Mouse (Mus musculus): Measurements from ENCODE around the gene Slc22a4. TPM values are rescaled to one million over a fixed set of nuclear protein-coding genes. Genes with fewer than 3 reads are reported as not detected.
"Not testable (repeated sequence)": the region's sequence is repeated elsewhere in the genome, so short reads cannot be mapped to it uniquely, and the experiment has no call there.

The Slc22a4 gene
- polyA plus RNA-seq, 1 experiment from 2014 or later: 2.1 TPM

DNA sequence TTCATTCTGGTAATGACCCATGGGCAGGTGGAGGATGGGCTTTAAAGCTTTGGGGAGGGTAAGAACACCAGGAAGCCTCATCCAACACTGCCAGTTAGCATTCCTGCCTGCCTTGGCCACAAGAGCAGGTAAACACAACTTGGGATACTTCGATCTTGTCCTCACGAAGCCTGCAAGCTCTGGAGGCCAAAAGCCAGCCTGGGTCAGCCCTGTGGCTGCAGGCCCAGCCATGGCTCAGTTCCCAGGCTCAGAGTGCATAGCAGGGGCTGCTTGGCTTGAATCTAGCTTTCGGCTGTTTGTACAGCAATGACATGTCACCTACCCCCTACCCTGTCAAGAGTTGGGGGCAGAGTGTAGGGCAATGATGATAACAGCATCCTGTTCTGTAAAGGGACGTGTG lies 21.0 kb downstream of the Slc22a4 start:
- Histone ChIP-seq H3K27me3 (ENCODE audit: control insufficient read depth, insufficient read depth, low read length) (no peaks in the 10 kb centered on the region), H3K4me3 (ENCODE audit: low read depth, low read length) (no peak overlapping the region), H3K27ac (replicated peaks) (no peak overlapping the region), H3K9me3 (ENCODE audit: control insufficient read depth, low read length) (no peaks in the 10 kb centered on the region), H3K4me1 (replicated peaks; ENCODE audit: control insufficient read depth, insufficient read depth) (no peaks in the 10 kb centered on the region), H3K9ac (ENCODE audit: low read length) (no peak overlapping the region), H3K36me3 (ENCODE audit: control insufficient read depth, insufficient read depth, low read length) (no peaks in the 10 kb centered on the region), H3K4me2 (replicated peaks; ENCODE audit: low read depth) (no peak overlapping the region)
- no peak for ATAC-seq (ENCODE audit: low FRiP score, low TSS enrichment)
- no peak for TF ChIP-seq EP300 (optimal IDR thresholded peaks at IDR 0.05)
- no peak for TF ChIP-seq CTCF (IDR thresholded peaks at IDR 0.05; ENCODE audit: low read depth)
- no peak for DNase-seq (ENCODE audit: low spot score)
- WGBS: 54% methylated on average over 4 of the region's 4 CpGs

- not testable (repeated sequence) for H3K27me3 ChIP-seq (ENCODE audit: control insufficient read depth, insufficient read depth, low read length); ATAC-seq (ENCODE audit: low FRiP score, low TSS enrichment); H3K9me3 ChIP-seq (ENCODE audit: control insufficient read depth, low read length); H3K27ac ChIP-seq (replicated peaks); H3K4me1 ChIP-seq (replicated peaks; ENCODE audit: control insufficient read depth, insufficient read depth); DNase-seq (ENCODE audit: low spot score); H3K36me3 ChIP-seq (ENCODE audit: control insufficient read depth, insufficient read depth, low read length); H3K9ac ChIP-seq (ENCODE audit: low read length); H3K4me2 ChIP-seq (replicated peaks; ENCODE audit: low read depth); H3K4me3 ChIP-seq (ENCODE audit: low read depth, low read length)
- WGBS: 46% methylated on average over 5 of the region's 5 CpGs
These were observed 21.5 kb downstream of the Slc22a4 start for GRCm38 (mm10) chr11:54006362-54006761.

DNA sequence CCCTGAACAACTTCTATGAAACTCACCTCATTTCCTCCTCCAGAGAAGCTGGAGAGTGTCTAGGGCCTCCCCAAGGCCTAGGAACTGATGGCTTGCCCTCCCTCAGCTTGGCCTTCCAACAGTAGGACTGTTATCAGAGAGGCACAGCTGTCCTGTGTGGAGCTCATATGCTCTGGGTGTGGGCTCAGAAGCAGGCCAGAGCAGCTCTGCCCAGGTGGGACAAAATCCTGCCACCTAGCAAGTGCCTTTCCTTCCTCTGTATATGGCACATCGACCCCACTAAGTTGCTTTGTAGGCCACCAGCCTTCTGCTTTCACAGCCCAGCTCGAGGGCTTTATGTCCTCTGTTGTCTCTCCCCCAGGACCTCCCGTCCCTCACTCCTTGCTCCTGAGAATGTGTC lies 23.2 kb downstream of the Slc22a4 start:
- Histone ChIP-seq H3K27me3 (ENCODE audit: control insufficient read depth, insufficient read depth, low read length) (no peaks in the 10 kb centered on the region), H3K4me2 (replicated peaks; ENCODE audit: low read depth) (no peak overlapping the region), H3K9ac (ENCODE audit: low read length) (no peak overlapping the region), H3K4me1 (replicated peaks; ENCODE audit: control insufficient read depth, insufficient read depth) (no peaks in the 10 kb centered on the region), H3K9me3 (ENCODE audit: control insufficient read depth, low read length) (no peaks in the 10 kb centered on the region), H3K36me3 (ENCODE audit: control insufficient read depth, insufficient read depth, low read length) (no peaks in the 10 kb centered on the region), H3K27ac (replicated peaks) (no peak overlapping the region), H3K4me3 (ENCODE audit: low read depth, low read length) (no peak overlapping the region)
- 77% methylated on average over 3 of the region's 3 CpGs for WGBS
- TF ChIP-seq CTCF (IDR thresholded peaks at IDR 0.05; ENCODE audit: low read depth) (no peak), EP300 (optimal IDR thresholded peaks at IDR 0.05) (no peak)
- DNase-seq (ENCODE audit: low spot score) (no peak), ATAC-seq (ENCODE audit: low FRiP score, low TSS enrichment) (no peak)

- no peaks in the 10 kb centered on the region for H3K4me1 ChIP-seq (replicated peaks; ENCODE audit: control insufficient read depth, insufficient read depth)
- no peaks in the 10 kb centered on the region for H3K36me3 ChIP-seq (ENCODE audit: control insufficient read depth, insufficient read depth, low read length)
- no peak for TF ChIP-seq CTCF (IDR thresholded peaks at IDR 0.05; ENCODE audit: low read depth)
- no peak for TF ChIP-seq EP300 (optimal IDR thresholded peaks at IDR 0.05)
- no peaks in the 10 kb centered on the region for H3K27me3 ChIP-seq (ENCODE audit: control insufficient read depth, insufficient read depth, low read length)
- ATAC-seq (ENCODE audit: low FRiP score, low TSS enrichment) (no peak), DNase-seq (ENCODE audit: low spot score) (no peak)
- no peak overlapping the region for H3K4me3 ChIP-seq (ENCODE audit: low read depth, low read length)
- H3K4me2 ChIP-seq (replicated peaks; ENCODE audit: low read depth): no peak overlapping the region
- H3K27ac ChIP-seq (replicated peaks): no peak overlapping the region
- H3K9me3 ChIP-seq (ENCODE audit: control insufficient read depth, low read length): no peaks in the 10 kb centered on the region
- no peak overlapping the region for H3K9ac ChIP-seq (ENCODE audit: low read length)
- WGBS: 61% methylated on average over 9 of the region's 9 CpGs
These were observed 23.7 kb downstream of the Slc22a4 start for GRCm38 (mm10) chr11:54004221-54004620.

- peak; percentile 90 for TF ChIP-seq CTCF (IDR thresholded peaks at IDR 0.05; ENCODE audit: low read depth)
- not testable (repeated sequence) for H3K9ac ChIP-seq (ENCODE audit: low read length); H3K4me3 ChIP-seq (ENCODE audit: low read depth, low read length); H3K4me1 ChIP-seq (replicated peaks; ENCODE audit: control insufficient read depth, insufficient read depth); H3K9me3 ChIP-seq (ENCODE audit: control insufficient read depth, low read length); H3K36me3 ChIP-seq (ENCODE audit: control insufficient read depth, insufficient read depth, low read length); H3K27me3 ChIP-seq (ENCODE audit: control insufficient read depth, insufficient read depth, low read length); ATAC-seq (ENCODE audit: low FRiP score, low TSS enrichment); H3K4me2 ChIP-seq (replicated peaks; ENCODE audit: low read depth)
- peak; percentile 68 for DNase-seq (ENCODE audit: low spot score)
- 35% methylated on average over 12 of the region's 12 CpGs for WGBS
- 0 out of 2 replicates have a peak overlapping the region, but pooled peaks have one; percentile 41 for H3K27ac ChIP-seq (replicated peaks)
These were observed 24.9 kb downstream of the Slc22a4 start for GRCm38 (mm10) chr11:54002761-54003717.

DNA sequence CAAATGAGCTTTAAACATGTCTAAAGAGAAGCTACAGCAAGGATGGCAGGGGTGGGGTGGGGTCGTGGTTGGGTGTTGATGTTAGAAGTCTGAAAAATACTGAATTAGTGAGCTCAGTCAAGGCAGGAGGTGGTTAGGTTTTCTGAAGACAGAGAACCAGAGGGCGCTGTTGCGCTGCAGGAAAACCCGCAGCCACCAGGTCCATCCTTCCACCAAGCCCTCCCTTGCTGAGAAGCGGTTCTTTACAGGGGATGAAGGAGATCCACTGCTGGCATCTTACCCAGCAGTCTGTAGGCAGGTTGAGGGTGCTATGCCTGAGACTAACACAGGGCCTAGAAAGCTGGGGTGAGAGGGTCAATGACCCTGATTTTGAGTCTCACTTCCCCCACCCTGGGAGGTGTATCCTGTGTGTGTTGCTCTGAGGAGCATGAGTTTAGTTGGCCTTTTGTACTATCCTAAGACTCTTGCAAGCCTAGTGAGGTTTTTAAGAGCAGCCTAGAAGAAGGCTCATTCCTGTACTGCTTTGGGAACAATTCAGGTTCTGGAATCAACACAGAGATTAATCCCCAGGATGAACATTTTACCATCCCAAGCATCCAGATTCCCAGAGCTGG lies 25.6 kb downstream of the Slc22a4 start:
- DNase-seq (ENCODE audit: low spot score) (peak; percentile 69), ATAC-seq (ENCODE audit: low FRiP score, low TSS enrichment) (peak; percentile 17; the same call in 1 of the 2 replicates)
- H3K27ac ChIP-seq (replicated peaks): 0 out of 2 replicates have a peak overlapping the region, but pooled peaks have one; percentile 41
- no peak overlapping the region for H3K4me3 ChIP-seq (ENCODE audit: low read depth, low read length)
- H3K36me3 ChIP-seq (ENCODE audit: control insufficient read depth, insufficient read depth, low read length): no peaks in the 10 kb centered on the region
- no peak overlapping the region for H3K9ac ChIP-seq (ENCODE audit: low read length)
- H3K4me1 ChIP-seq (replicated peaks; ENCODE audit: control insufficient read depth, insufficient read depth): no peaks in the 10 kb centered on the region
- WGBS: 7% methylated on average over 5 of the region's 5 CpGs
- H3K9me3 ChIP-seq (ENCODE audit: control insufficient read depth, low read length): no peaks in the 10 kb centered on the region
- no peak overlapping the region for H3K4me2 ChIP-seq (replicated peaks; ENCODE audit: low read depth)
- TF ChIP-seq EP300 (optimal IDR thresholded peaks at IDR 0.05) (no peak), CTCF (IDR thresholded peaks at IDR 0.05; ENCODE audit: low read depth) (peak; percentile 86)
- H3K27me3 ChIP-seq (ENCODE audit: control insufficient read depth, insufficient read depth, low read length): no peaks in the 10 kb centered on the region
